Mouse (Mus musculus): ENCODE measurements at regions not wholly inside any gene's neighbourhood (a gene's known extent, or its start where the extent isn't known, plus 50 kb on each side); places are given as distances from the start of the nearest gene placed in this dataset.

DNA sequence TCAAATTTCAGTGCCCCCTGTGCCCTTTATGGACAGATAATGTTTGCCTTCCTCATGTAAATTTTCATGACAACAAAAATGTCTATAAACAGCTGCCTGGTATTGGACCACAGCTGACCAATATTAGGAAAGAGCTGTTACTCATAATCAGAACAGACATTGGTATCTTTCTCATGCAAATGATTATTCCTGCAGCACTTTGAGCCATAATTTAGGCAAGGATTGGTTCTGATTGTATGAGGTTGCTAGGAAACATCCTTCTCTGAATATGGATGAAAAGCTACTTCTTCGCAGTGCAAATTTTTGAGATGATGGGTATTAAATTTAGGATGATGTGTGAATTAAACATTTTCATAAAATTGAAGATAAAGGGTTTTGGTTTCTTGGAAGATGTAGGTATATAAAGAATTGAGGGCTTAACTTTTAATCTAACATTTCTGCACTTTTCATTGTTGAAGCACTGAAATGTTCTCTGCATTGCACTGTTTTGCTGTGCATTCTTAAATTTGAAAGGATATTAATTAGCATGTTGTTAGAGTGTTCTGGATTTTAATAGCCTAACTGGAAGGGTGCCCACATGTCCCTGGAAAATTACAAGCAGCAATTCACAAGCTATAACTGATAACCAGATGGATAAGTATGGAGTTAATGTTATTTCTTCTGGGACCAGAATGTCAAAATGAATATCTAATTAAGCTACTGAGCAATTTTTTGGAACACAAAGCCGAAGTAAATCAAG lies 1140.9 kb downstream of the Hace1 start:
- TF ChIP-seq POLR2A (IDR thresholded peaks at IDR 0.05; ENCODE audit: insufficient read depth, low read depth, low read length) (no peak), CTCF (IDR thresholded peaks at IDR 0.05) (no peak), EP300 (IDR thresholded peaks at IDR 0.05; ENCODE audit: insufficient read depth, low read depth, low read length) (no peak)
